Comparison of ENCODE assay signal across 32 mouse cellular contexts in the genomic region with DNA sequence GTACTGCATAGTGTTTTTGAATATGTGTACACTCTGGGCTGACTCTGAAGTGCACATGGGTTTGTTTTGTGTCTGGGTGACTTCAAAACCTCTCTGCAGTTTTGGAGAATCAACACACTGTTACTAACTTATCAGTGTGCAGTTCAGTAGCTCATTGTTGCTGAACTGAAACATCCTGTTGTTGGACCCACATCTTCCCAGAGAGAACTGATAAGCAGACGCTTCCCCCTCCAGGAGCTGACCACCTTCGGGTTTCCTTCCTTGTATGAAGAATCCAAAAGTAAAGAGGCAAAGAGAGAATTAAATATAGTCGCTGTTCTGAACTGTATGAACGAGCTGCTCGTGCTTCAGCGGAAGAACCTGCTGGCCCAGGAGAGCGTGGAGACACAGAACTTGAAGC. TPM values are rescaled to one million over a fixed set of nuclear protein-coding genes. Genes with fewer than 3 reads are reported as not detected.
A peak's percentile ranks its signal among the peaks of the same experiment; 100 is the strongest.
DNase-seq lines count a peak whose midpoint lies in the region; ATAC-seq and TF ChIP-seq lines count a peak whose summit lies in the region.
"Had no signal": no experiment of that assay in that cellular context is flagged by ENCODE, and none has a peak within 500 bp of the region (broad histone marks: within the 10 kb centered on the region; RNA-seq: fewer than 3 reads in every experiment).

No protein-coding gene starts in this region.

- peaks cover 14% of the 10 kb centered on the region for H3K4me1 ChIP-seq in forebrain, embryonic 15.5 days
- no peaks in the 10 kb centered on the region for H3K4me1 ChIP-seq in forebrain, embryonic 14.5 days (ENCODE audit: control insufficient read depth, insufficient read depth, low read length)
- H3K4me1 ChIP-seq in heart, embryonic 14.5 days (ENCODE audit: control insufficient read depth in 2 of 2, insufficient read depth in 2 of 2, low read length in 2 of 2), result peaks cover 3 to 8% of the 10 kb centered on the region in 2 experiments; a peak in 2 of 4 replicates
- no peaks in the 10 kb centered on the region; the same call in 1 of the 2 replicates for H3K4me1 ChIP-seq in liver, adult 2 months (ENCODE audit: control insufficient read depth, insufficient read depth, low read length)
- H3K4me1 ChIP-seq: hindbrain, embryonic 12.5 days; limb, embryonic 15.5 days; midbrain, embryonic 10.5 days; midbrain, embryonic 15.5 days; neural tube, embryonic 15.5 days had no signal

- intact Hi-C loops in heart, postnatal 36 days (cut with DNase I), result no loop called here

- peak overlapping the region; percentile 57 for H3K27ac ChIP-seq in forebrain, embryonic 15.5 days (replicated peaks)
- H3K27ac ChIP-seq in forebrain, embryonic 14.5 days (ENCODE audit: low read depth, low read length), result no peak overlapping the region; the same call in 1 of the 2 replicates
- H3K27ac ChIP-seq in heart, embryonic 14.5 days (replicated peaks in 1 of 2; ENCODE audit: control insufficient read depth in 1 of 2, insufficient read depth in 1 of 2, low read depth in 2 of 2, low read length in 2 of 2), result peak overlapping the region; percentile 40 to 53; a peak in 3 of 4 replicates
- H3K27ac ChIP-seq in liver, adult 2 months (replicated peaks; ENCODE audit: insufficient read depth, low read depth, low read length), result peak overlapping the region; percentile 62
- H3K27ac ChIP-seq: gastrocnemius, adult 2 months; heart, embryonic 10.5 days; hindbrain, embryonic 12.5 days; hindbrain, postnatal 0 days; intestine, embryonic 15.5 days; limb, embryonic 10.5 days; limb, embryonic 15.5 days; macrophage; midbrain, embryonic 10.5 days; midbrain, embryonic 15.5 days; neural tube, embryonic 15.5 days had no signal

- no peak overlapping the region for H3K4me2 ChIP-seq in forebrain, embryonic 15.5 days (replicated peaks)
- no peak overlapping the region for H3K4me2 ChIP-seq in forebrain, embryonic 14.5 days (ENCODE audit: low read length)
- no peak overlapping the region for H3K4me2 ChIP-seq in heart, embryonic 14.5 days (ENCODE audit: low read length)
- H3K4me2 ChIP-seq: hindbrain, embryonic 12.5 days; intestine, embryonic 15.5 days; limb, embryonic 15.5 days; midbrain, embryonic 15.5 days; neural tube, embryonic 15.5 days had no signal

- H3K27me3 ChIP-seq in forebrain, embryonic 15.5 days, result no peaks in the 10 kb centered on the region
- H3K27me3 ChIP-seq in forebrain, embryonic 14.5 days (replicated peaks; ENCODE audit: control insufficient read depth, insufficient read depth, low read length), result no peaks in the 10 kb centered on the region
- no peaks in the 10 kb centered on the region for H3K27me3 ChIP-seq in heart, embryonic 14.5 days (ENCODE audit: control insufficient read depth, insufficient read depth, low read length)
- H3K27me3 ChIP-seq in liver, adult 2 months (ENCODE audit: control insufficient read depth, insufficient read depth, low read length), result no peaks in the 10 kb centered on the region
- H3K27me3 ChIP-seq: hindbrain, embryonic 12.5 days; intestine, embryonic 15.5 days; limb, embryonic 15.5 days; midbrain, embryonic 15.5 days; neural tube, embryonic 15.5 days had no signal

- H3K36me3 ChIP-seq in forebrain, embryonic 15.5 days, result peaks cover 33% of the 10 kb centered on the region
- H3K36me3 ChIP-seq in forebrain, embryonic 14.5 days (ENCODE audit: control insufficient read depth, insufficient read depth, low read length), result peaks cover 53% of the 10 kb centered on the region
- H3K36me3 ChIP-seq in heart, embryonic 14.5 days (ENCODE audit: control insufficient read depth, insufficient read depth, low read length), result peaks cover 24% of the 10 kb centered on the region
- peaks cover 2% of the 10 kb centered on the region; the same call in 1 of the 2 replicates for H3K36me3 ChIP-seq in liver, adult 2 months (ENCODE audit: control insufficient read depth, insufficient read depth, low read length)

- TF ChIP-seq POLR2A in liver, adult 2 months (IDR thresholded peaks at IDR 0.05; ENCODE audit: extremely low read depth, insufficient read depth, low read length), result no peak

- no peak overlapping the region for H3K9ac ChIP-seq in forebrain, embryonic 15.5 days (replicated peaks)
- H3K9ac ChIP-seq in forebrain, embryonic 14.5 days (ENCODE audit: low read length), result no peak overlapping the region
- H3K9ac ChIP-seq in heart, embryonic 14.5 days (ENCODE audit: low read length), result no peak overlapping the region
- peak overlapping the region; percentile 18 for H3K9ac ChIP-seq in liver, adult 2 months (ENCODE audit: low read depth, low read length)
- H3K9ac ChIP-seq: hindbrain, embryonic 12.5 days; intestine, embryonic 15.5 days; limb, embryonic 15.5 days; midbrain, embryonic 15.5 days; neural tube, embryonic 15.5 days had no signal

- ATAC-seq in forebrain, embryonic 15.5 days (replicated peaks), result no peak
- ATAC-seq in forebrain, embryonic 14.5 days, result no peak
- ATAC-seq in heart, embryonic 14.5 days (ENCODE audit: insufficient number of reproducible peaks, insufficient read depth, low FRiP score, low read depth), result no peak
- ATAC-seq: hindbrain, postnatal 0 days; intestine, embryonic 15.5 days; midbrain, embryonic 15.5 days had no signal

- WGBS in forebrain, embryonic 15.5 days, result 92% methylated on average over 7 of the region's 7 CpGs
- 93% methylated on average over 7 of the region's 7 CpGs for WGBS in forebrain, embryonic 14.5 days
- WGBS in heart, embryonic 14.5 days, result 68% methylated on average over 7 of the region's 7 CpGs
- 79% methylated on average over 7 of the region's 7 CpGs for WGBS in liver, adult 2 months

- DNase-seq in forebrain, embryonic 14.5 days (ENCODE audit: low spot score), result no peak
- DNase-seq in heart, postnatal 36 days, result no peak
- DNase-seq in liver, adult 2 months (ENCODE audit: extremely low read depth, low read depth, low spot score), result no peak
- no peak for DNase-seq in liver
- DNase-seq in 416B (ENCODE audit: low read depth), result peak; percentile 71
- DNase-seq in layer of hippocampus, postnatal 25 days (ENCODE audit: extremely low spot score in 1 of 2, low spot score in 1 of 2), result no peak
- DNase-seq: adrenal gland, postnatal 25 days; cerebellum, adult 11-12 months; cerebellum, adult 9-11 months; gastrocnemius, adult 2 months; gastrocnemius, postnatal 36 days; kidney, adult 2 months; kidney, postnatal 36 days; lung, adult 2 months; lung, postnatal 10 days; retina, postnatal 1 day; thymus, adult 18-20 months; thymus, postnatal 25 days had no signal

- H3K9me3 ChIP-seq in forebrain, embryonic 15.5 days, result no peaks in the 10 kb centered on the region
- H3K9me3 ChIP-seq in forebrain, embryonic 14.5 days (replicated peaks; ENCODE audit: control insufficient read depth, low read length), result no peaks in the 10 kb centered on the region
- no peaks in the 10 kb centered on the region for H3K9me3 ChIP-seq in heart, embryonic 14.5 days (ENCODE audit: control insufficient read depth, low read length)
- H3K9me3 ChIP-seq: G1E; heart, embryonic 10.5 days; hindbrain, embryonic 12.5 days; intestine, embryonic 15.5 days; limb, embryonic 10.5 days; limb, embryonic 15.5 days; midbrain, embryonic 10.5 days; midbrain, embryonic 15.5 days; neural tube, embryonic 15.5 days had no signal

- H3K4me3 ChIP-seq in forebrain, embryonic 15.5 days, result no peak overlapping the region
- no peak overlapping the region for H3K4me3 ChIP-seq in forebrain, embryonic 14.5 days (ENCODE audit: low read depth, low read length)
- H3K4me3 ChIP-seq in heart, embryonic 14.5 days (ENCODE audit: control insufficient read depth in 1 of 2, insufficient read depth in 1 of 2, low read depth in 1 of 2, low read length in 2 of 2), result no peak overlapping the region
- peak overlapping the region; percentile 13 for H3K4me3 ChIP-seq in liver, adult 2 months (ENCODE audit: insufficient read depth, low read depth, low read length)
- H3K4me3 ChIP-seq: erythroblast, embryonic 14.5 days; gastrocnemius, adult 2 months; heart, embryonic 10.5 days; hindbrain, embryonic 12.5 days; intestine, embryonic 15.5 days; limb, embryonic 10.5 days; limb, embryonic 15.5 days; midbrain, embryonic 10.5 days; midbrain, embryonic 15.5 days; neural tube, embryonic 15.5 days had no signal

- H3K79me2 ChIP-seq in liver, adult 2 months (ENCODE audit: control insufficient read depth, insufficient read depth, low read length), result no peaks in the 10 kb centered on the region

- no peak for TF ChIP-seq CTCF in liver, adult 2 months (IDR thresholded peaks at IDR 0.05; ENCODE audit: low read depth, low read length)

RNA-seq across cellular contexts. Expression of a gene that starts 14.5 kb away (rescaled TPM):
- polyA plus RNA-seq in forebrain, embryonic 15.5 days (2015; fragmentation: Nextera tagmentation; extraction: Ambion mirVana), result 24.0 and 25.1 TPM in 2 replicates
- 20.8 and 22.9 TPM in 2 replicates for polyA plus RNA-seq in forebrain, embryonic 14.5 days (2014; fragmentation: Nextera tagmentation; extraction: Ambion mirVana)
- polyA plus RNA-seq in heart, embryonic 14.5 days (2014; fragmentation: Nextera tagmentation; extraction: Ambion mirVana), result 17.1 and 19.6 TPM in 2 replicates
- 10 to 100 TPM; 12.9 to 13.1 TPM for total RNA-seq in heart, postnatal 36 days (2021)
- 6.2 and 6.4 TPM in 2 replicates for total RNA-seq in liver, adult 2 months (2014; rRNA removed)
- polyA plus RNA-seq in liver, adult 2 months (2012; rRNA removed), result 1.7 and 2.4 TPM in 2 replicates
- 100 to 1,000 TPM; 109 to 127 TPM for total RNA-seq in layer of hippocampus, postnatal 25 days (2021)

RNA-seq across cellular contexts. Expression of a gene that starts 30.7 kb away (rescaled TPM):
- polyA plus RNA-seq in forebrain, embryonic 15.5 days (2015; fragmentation: Nextera tagmentation; extraction: Ambion mirVana), result 4.0 TPM in 2 replicates
- polyA plus RNA-seq in forebrain, embryonic 14.5 days (2014; fragmentation: Nextera tagmentation; extraction: Ambion mirVana), result 4.0 and 5.0 TPM in 2 replicates
- 11.3 and 11.5 TPM in 2 replicates for polyA plus RNA-seq in heart, embryonic 14.5 days (2014; fragmentation: Nextera tagmentation; extraction: Ambion mirVana)
- 1 to 10 TPM; 3.4 TPM for total RNA-seq in heart, postnatal 36 days (2021)
- 19.5 and 20.0 TPM in 2 replicates for total RNA-seq in liver, adult 2 months (2014; rRNA removed)
- 2.2 and 2.5 TPM in 2 replicates for polyA plus RNA-seq in liver, adult 2 months (2012; rRNA removed)
- total RNA-seq in layer of hippocampus, postnatal 25 days (2021), result 1 to 10 TPM; 6.5 to 6.9 TPM
